Mouse (Mus musculus) embryonic fibroblast, embryonic 13.5 days (primary cell): ENCODE measurements around the gene Bpifb9a.
A peak's percentile ranks its signal among the peaks of the same experiment; 100 is the strongest.
"Not testable (repeated sequence)": the region's sequence is repeated elsewhere in the genome, so short reads cannot be mapped to it uniquely, and the experiment has no call there.

Experiments
- CTCF ChIP-seq: IDR thresholded peaks from 2 replicates; pipeline ENCODE4 v1.5.1; 2011; ENCODE audit warnings: mild to moderate bottlenecking, control low read depth, low read length, moderate library complexity, borderline replicate concordance; ENCODE audit not compliant: insufficient read depth
- POLR2A ChIP-seq: IDR thresholded peaks from 2 replicates; pipeline ENCODE4 v1.6.1; 2011; ENCODE audit warnings: low read depth, mild to moderate bottlenecking, control low read depth, low read length, moderate library complexity

DNA sequence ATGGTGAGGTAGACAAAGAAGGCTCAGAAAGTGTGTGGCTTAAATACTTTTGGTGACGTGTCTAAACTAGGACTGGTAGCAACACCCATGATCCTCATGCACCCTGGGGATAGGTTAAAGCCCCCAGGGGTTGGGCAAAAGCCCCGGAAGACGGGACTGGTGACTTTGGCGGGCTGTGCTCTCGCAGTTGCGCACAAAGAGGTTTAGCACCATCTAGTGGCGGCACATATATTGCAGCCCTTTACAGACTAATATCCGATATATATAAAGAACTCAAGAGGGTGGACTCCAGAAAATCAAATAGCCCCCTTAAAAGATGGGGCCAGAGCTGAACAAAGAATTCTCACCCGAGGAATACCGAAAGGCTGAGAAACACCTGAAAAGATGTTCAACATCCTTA is 37.1 kb downstream of the Bpifb9a start:
- 0 out of 2 replicates have a peak, but pooled peaks have one; percentile 7 for TF ChIP-seq CTCF
- TF ChIP-seq POLR2A = not testable (repeated sequence)
